Mouse (Mus musculus) kidney, adult 11 months (tissue): ENCODE measurements around the gene St6galnac4.

Source experiments
- DNase-seq: peaks from one replicate; pipeline ENCODE4 v3.0.0; 2022

St6galnac4 gene

GRCm38 (mm10) chr2:32572196-32572595 is 14.7 kb upstream of the St6galnac4 start:
- DNase-seq: no peak

- no peak for DNase-seq
Observed at GRCm38 (mm10) chr2:32574497-32574896, 12.4 kb upstream of the St6galnac4 start, which contains the start of gene Pip5kl1. TSS of gene Pip5kl1 (plus strand) at chr2:32574797.

GRCm38 (mm10) chr2:32574901-32575585 is 11.9 kb upstream of the St6galnac4 start:
- DNase-seq: no peak

- DNase-seq: no peak
Observed at GRCm38 (mm10) chr2:32575586-32576160, 11.2 kb upstream of the St6galnac4 start, which contains the start of gene 9430097D07Rik. TSS of gene 9430097D07Rik (minus strand) at chr2:32575684.

GRCm38 (mm10) chr2:32576532-32576931 is 10.4 kb upstream of the St6galnac4 start:
- DNase-seq: no peak

- peak; percentile 55 for DNase-seq
Observed at GRCm38 (mm10) chr2:32578146-32579046, 8.5 kb upstream of the St6galnac4 start.

- no peak for DNase-seq
Observed at GRCm38 (mm10) chr2:32581450-32582095, 5.3 kb upstream of the St6galnac4 start.

GRCm38 (mm10) chr2:32582830-32583799 is 3.8 kb upstream of the St6galnac4 start:
- DNase-seq: peak; percentile 75

GRCm38 (mm10) chr2:32585149-32585714 is 1.7 kb upstream of the St6galnac4 start:
- no peak for DNase-seq

- peak; percentile 51 for DNase-seq
Observed at GRCm38 (mm10) chr2:32587731-32588321, 931 bp downstream of the St6galnac4 start.

GRCm38 (mm10) chr2:32589213-32589795 is 2.4 kb downstream of the St6galnac4 start:
- no peak for DNase-seq

GRCm38 (mm10) chr2:32590224-32590623 is 3.3 kb downstream of the St6galnac4 start:
- DNase-seq: no peak

- no peak for DNase-seq
Observed at GRCm38 (mm10) chr2:32591249-32591648, 4.4 kb downstream of the St6galnac4 start.

GRCm38 (mm10) chr2:32596725-32597124 is 9.8 kb downstream of the St6galnac4 start:
- no peak for DNase-seq

- DNase-seq: no peak
Observed at GRCm38 (mm10) chr2:32597248-32597647, 10.4 kb downstream of the St6galnac4 start.

- DNase-seq: no peak
Observed at GRCm38 (mm10) chr2:32597699-32598098, 10.8 kb downstream of the St6galnac4 start.

- DNase-seq: no peak
Observed at GRCm38 (mm10) chr2:32598506-32598905, 11.6 kb downstream of the St6galnac4 start.

GRCm38 (mm10) chr2:32599409-32599808 is 12.5 kb downstream of the St6galnac4 start, which contains the start of gene St6galnac6:
TSS of gene St6galnac6 (plus strand) at chr2:32599709.
- no peak for DNase-seq

- no peak for DNase-seq
Observed at GRCm38 (mm10) chr2:32601417-32602065, 14.6 kb downstream of the St6galnac4 start.

GRCm38 (mm10) chr2:32602600-32603054 is 15.7 kb downstream of the St6galnac4 start:
- DNase-seq: peak; percentile 81
